Mouse (Mus musculus): ENCODE measurements around the gene Arhgef12. TPM values are rescaled to one million over a fixed set of nuclear protein-coding genes. Genes with fewer than 3 reads are reported as not detected.

The Arhgef12 gene
- polyA plus RNA-seq, 1 experiment from 2014 or later = 14.8 TPM

- 74% methylated on average over 4 of the region's 4 CpGs for WGBS
- no peak for ATAC-seq (replicated peaks; ENCODE audit: low FRiP score)
- no peak for DNase-seq (ENCODE audit: low spot score)
These were observed 8.1 kb downstream of the Arhgef12 start for GRCm38 (mm10) chr9:43098922-43099321.

GRCm38 (mm10) chr9:43097801-43098557 is 9.1 kb downstream of the Arhgef12 start:
- H3K27ac ChIP-seq (ENCODE audit: low read depth, low read length) = no peak overlapping the region
- H3K4me1 ChIP-seq (replicated peaks; ENCODE audit: control insufficient read depth, insufficient read depth, low read length) = no peaks in the 10 kb centered on the region; the same call in 1 of the 2 replicates
- H3K4me3 ChIP-seq (ENCODE audit: low read depth, low read length) = no peak overlapping the region
- DNase-seq (ENCODE audit: low spot score) (no peak), ATAC-seq (replicated peaks; ENCODE audit: low FRiP score) (no peak)
- 86% methylated on average over 3 of the region's 3 CpGs for WGBS
- no peaks in the 10 kb centered on the region for H3K9me3 ChIP-seq (ENCODE audit: control insufficient read depth, low read length)
- no peaks in the 10 kb centered on the region for H3K36me3 ChIP-seq (ENCODE audit: control insufficient read depth, insufficient read depth, low read length)
- no peaks in the 10 kb centered on the region for H3K27me3 ChIP-seq (ENCODE audit: control insufficient read depth, insufficient read depth, low read length)
- no peak overlapping the region for H3K9ac ChIP-seq (ENCODE audit: low read length)
- no peak overlapping the region for H3K4me2 ChIP-seq (ENCODE audit: low read depth, low read length, severe bottlenecking)

More at GRCm38 (mm10) chr9:43098922-43099321, 8.1 kb downstream of the Arhgef12 start:
- Histone ChIP-seq H3K36me3 (ENCODE audit: control insufficient read depth, insufficient read depth, low read length) (no peaks in the 10 kb centered on the region), H3K27ac (ENCODE audit: low read depth, low read length) (no peak overlapping the region), H3K9me3 (ENCODE audit: control insufficient read depth, low read length) (no peaks in the 10 kb centered on the region), H3K9ac (ENCODE audit: low read length) (no peak overlapping the region), H3K4me3 (ENCODE audit: low read depth, low read length) (no peak overlapping the region), H3K4me1 (replicated peaks; ENCODE audit: control insufficient read depth, insufficient read depth, low read length) (no peaks in the 10 kb centered on the region; the same call in 1 of the 2 replicates), H3K27me3 (ENCODE audit: control insufficient read depth, insufficient read depth, low read length) (no peaks in the 10 kb centered on the region), H3K4me2 (ENCODE audit: low read depth, low read length, severe bottlenecking) (no peak overlapping the region)

GRCm38 (mm10) chr9:43096337-43096736 is 10.7 kb downstream of the Arhgef12 start:
- H3K9me3 ChIP-seq (ENCODE audit: control insufficient read depth, low read length) = no peaks in the 10 kb centered on the region
- H3K4me1 ChIP-seq (replicated peaks; ENCODE audit: control insufficient read depth, insufficient read depth, low read length) = no peaks in the 10 kb centered on the region
- H3K36me3 ChIP-seq (ENCODE audit: control insufficient read depth, insufficient read depth, low read length) = no peaks in the 10 kb centered on the region
- H3K4me2 ChIP-seq (ENCODE audit: low read depth, low read length, severe bottlenecking) = no peak overlapping the region
- DNase-seq (ENCODE audit: low spot score) (no peak), ATAC-seq (replicated peaks; ENCODE audit: low FRiP score) (no peak)
- H3K27me3 ChIP-seq (ENCODE audit: control insufficient read depth, insufficient read depth, low read length) = no peaks in the 10 kb centered on the region
- H3K9ac ChIP-seq (ENCODE audit: low read length) = no peak overlapping the region
- H3K27ac ChIP-seq (ENCODE audit: low read depth, low read length) = no peak overlapping the region
- H3K4me3 ChIP-seq (ENCODE audit: low read depth, low read length) = no peak overlapping the region

- Histone ChIP-seq H3K27me3 (ENCODE audit: control insufficient read depth, insufficient read depth, low read length) (no peaks in the 10 kb centered on the region), H3K9me3 (ENCODE audit: control insufficient read depth, low read length) (no peaks in the 10 kb centered on the region), H3K4me1 (replicated peaks; ENCODE audit: control insufficient read depth, insufficient read depth, low read length) (no peaks in the 10 kb centered on the region), H3K27ac (ENCODE audit: low read depth, low read length) (no peak overlapping the region), H3K4me3 (ENCODE audit: low read depth, low read length) (no peak overlapping the region), H3K9ac (ENCODE audit: low read length) (no peak overlapping the region), H3K4me2 (ENCODE audit: low read depth, low read length, severe bottlenecking) (no peak overlapping the region), H3K36me3 (ENCODE audit: control insufficient read depth, insufficient read depth, low read length) (no peaks in the 10 kb centered on the region)
- 92% methylated on average over 4 of the region's 4 CpGs for WGBS
- ATAC-seq (replicated peaks; ENCODE audit: low FRiP score) = no peak
- no peak for DNase-seq (ENCODE audit: low spot score)
These were observed 12.2 kb downstream of the Arhgef12 start for GRCm38 (mm10) chr9:43094828-43095227.

GRCm38 (mm10) chr9:43093803-43094202 is 13.2 kb downstream of the Arhgef12 start:
- no peaks in the 10 kb centered on the region for H3K9me3 ChIP-seq (ENCODE audit: control insufficient read depth, low read length)
- H3K36me3 ChIP-seq (ENCODE audit: control insufficient read depth, insufficient read depth, low read length) = no peaks in the 10 kb centered on the region
- H3K4me2 ChIP-seq (ENCODE audit: low read depth, low read length, severe bottlenecking) = no peak overlapping the region
- ATAC-seq (replicated peaks; ENCODE audit: low FRiP score) (no peak), DNase-seq (ENCODE audit: low spot score) (no peak)
- H3K4me3 ChIP-seq (ENCODE audit: low read depth, low read length) = no peak overlapping the region
- no peak overlapping the region for H3K9ac ChIP-seq (ENCODE audit: low read length)
- H3K27me3 ChIP-seq (ENCODE audit: control insufficient read depth, insufficient read depth, low read length) = no peaks in the 10 kb centered on the region
- WGBS = 89% methylated on average over 3 of the region's 3 CpGs
- no peak overlapping the region for H3K27ac ChIP-seq (ENCODE audit: low read depth, low read length)
- no peaks in the 10 kb centered on the region for H3K4me1 ChIP-seq (replicated peaks; ENCODE audit: control insufficient read depth, insufficient read depth, low read length)

GRCm38 (mm10) chr9:43085686-43086285 is 21.3 kb downstream of the Arhgef12 start:
- DNase-seq (ENCODE audit: low spot score) (no peak), ATAC-seq (replicated peaks; ENCODE audit: low FRiP score) (no peak)
- Histone ChIP-seq H3K9ac (ENCODE audit: low read length) (no peak overlapping the region), H3K9me3 (ENCODE audit: control insufficient read depth, low read length) (no peaks in the 10 kb centered on the region), H3K27ac (ENCODE audit: low read depth, low read length) (no peak overlapping the region), H3K4me3 (ENCODE audit: low read depth, low read length) (no peak overlapping the region), H3K4me2 (ENCODE audit: low read depth, low read length, severe bottlenecking) (no peak overlapping the region), H3K36me3 (ENCODE audit: control insufficient read depth, insufficient read depth, low read length) (no peaks in the 10 kb centered on the region), H3K27me3 (ENCODE audit: control insufficient read depth, insufficient read depth, low read length) (no peaks in the 10 kb centered on the region), H3K4me1 (replicated peaks; ENCODE audit: control insufficient read depth, insufficient read depth, low read length) (no peaks in the 10 kb centered on the region)
- WGBS = 93% methylated on average over 1 of the region's 1 CpGs

- no peak overlapping the region for H3K9ac ChIP-seq (ENCODE audit: low read length)
- ATAC-seq (replicated peaks; ENCODE audit: low FRiP score) (no peak), DNase-seq (ENCODE audit: low spot score) (no peak)
- no peak overlapping the region for H3K4me2 ChIP-seq (ENCODE audit: low read depth, low read length, severe bottlenecking)
- no peaks in the 10 kb centered on the region for H3K27me3 ChIP-seq (ENCODE audit: control insufficient read depth, insufficient read depth, low read length)
- H3K4me3 ChIP-seq (ENCODE audit: low read depth, low read length) = no peak overlapping the region
- no peak overlapping the region for H3K27ac ChIP-seq (ENCODE audit: low read depth, low read length)
- WGBS = 82% methylated on average over 7 of the region's 7 CpGs
- H3K9me3 ChIP-seq (ENCODE audit: control insufficient read depth, low read length) = no peaks in the 10 kb centered on the region
- no peaks in the 10 kb centered on the region for H3K4me1 ChIP-seq (replicated peaks; ENCODE audit: control insufficient read depth, insufficient read depth, low read length)
- H3K36me3 ChIP-seq (ENCODE audit: control insufficient read depth, insufficient read depth, low read length) = no peaks in the 10 kb centered on the region
These were observed 22.3 kb downstream of the Arhgef12 start for GRCm38 (mm10) chr9:43084496-43085362.

GRCm38 (mm10) chr9:43083441-43084055 is 23.5 kb downstream of the Arhgef12 start:
- Histone ChIP-seq H3K27me3 (ENCODE audit: control insufficient read depth, insufficient read depth, low read length) (no peaks in the 10 kb centered on the region), H3K4me2 (ENCODE audit: low read depth, low read length, severe bottlenecking) (no peak overlapping the region), H3K9me3 (ENCODE audit: control insufficient read depth, low read length) (no peaks in the 10 kb centered on the region), H3K4me1 (replicated peaks; ENCODE audit: control insufficient read depth, insufficient read depth, low read length) (no peaks in the 10 kb centered on the region), H3K27ac (ENCODE audit: low read depth, low read length) (no peak overlapping the region), H3K36me3 (ENCODE audit: control insufficient read depth, insufficient read depth, low read length) (no peaks in the 10 kb centered on the region), H3K9ac (ENCODE audit: low read length) (no peak overlapping the region), H3K4me3 (ENCODE audit: low read depth, low read length) (no peak overlapping the region)
- 25% methylated on average over 7 of the region's 7 CpGs for WGBS
- DNase-seq (ENCODE audit: low spot score) (no peak), ATAC-seq (replicated peaks; ENCODE audit: low FRiP score) (no peak)

All from forebrain, embryonic 11.5 days (tissue).